Mouse (Mus musculus): ENCODE measurements around the gene Gm10322.

DNA sequence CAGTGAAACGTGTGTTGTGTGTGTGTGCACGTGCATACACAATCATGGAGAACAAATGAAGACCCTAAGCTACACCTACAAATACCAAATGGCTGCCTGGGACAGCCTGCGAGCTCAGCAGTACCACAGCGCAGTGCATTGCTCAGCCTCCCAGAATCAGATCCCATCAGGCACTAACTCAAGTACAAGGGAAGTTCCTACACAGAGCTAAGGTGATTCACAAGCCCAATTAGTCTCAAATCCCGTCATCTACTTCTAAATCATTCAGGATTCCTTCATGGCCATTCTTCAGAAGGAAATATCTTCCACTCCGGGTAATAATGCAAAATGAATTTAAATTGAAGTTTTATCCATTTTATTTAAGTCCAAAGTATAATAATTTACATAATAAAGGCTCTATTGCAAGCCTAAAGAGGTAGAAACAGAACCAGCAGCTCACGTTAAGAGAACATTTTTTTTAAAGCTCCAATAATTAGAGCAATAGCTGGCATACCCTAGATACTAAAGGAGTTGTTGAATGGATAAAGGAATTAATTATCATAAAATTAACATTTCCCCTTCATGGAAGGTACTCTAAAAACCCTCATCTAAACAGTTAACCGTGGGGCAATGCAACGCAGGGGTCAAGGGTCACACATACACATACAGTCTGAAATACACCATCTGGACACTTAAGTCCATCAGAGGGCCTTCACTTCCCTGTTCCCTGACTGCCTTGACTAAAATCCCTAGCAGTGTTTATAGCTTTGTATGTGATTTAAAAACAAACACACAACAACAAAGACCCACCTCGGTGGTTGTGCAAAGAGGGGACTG lies 47.0 kb upstream of the Gm10322 start:
- TF ChIP-seq EP300 (IDR thresholded peaks at IDR 0.05; ENCODE audit: low read depth) (no peak), CTCF (IDR thresholded peaks at IDR 0.05; ENCODE audit: low read depth) (no peak)
